Mouse (Mus musculus) G1E (cell line): Measurements from ENCODE around the gene D430041D05Rik.

Experiments
- CTCF ChIP-seq: IDR thresholded peaks from 2 replicates; pipeline ENCODE4 v1.5.1; 2012; ENCODE audit warnings: low read depth, low read length, inconsistent platforms, mixed read lengths
- GATA1 ChIP-seq: IDR thresholded peaks from 2 replicates; pipeline ENCODE4 v1.6.1; 2012; ENCODE audit warnings: borderline replicate concordance, low read length, inconsistent platforms, mixed read lengths
- GATA2 ChIP-seq: IDR thresholded peaks from 2 replicates; pipeline ENCODE4 v1.6.1; 2012; ENCODE audit warnings: low read depth, low read length, inconsistent platforms, borderline replicate concordance
- POLR2AphosphoS5 ChIP-seq: IDR thresholded peaks from 2 replicates; pipeline ENCODE4 v1.6.1; 2012; ENCODE audit warnings: low read depth, low read length, inconsistent platforms; ENCODE audit not compliant: insufficient replicate concordance
- TAL1 ChIP-seq: conservative IDR thresholded peaks from 2 replicates; pipeline ENCODE4 v1.6.1; 2012; ENCODE audit warnings: low read depth, low read length, inconsistent platforms, mixed read lengths

DNA sequence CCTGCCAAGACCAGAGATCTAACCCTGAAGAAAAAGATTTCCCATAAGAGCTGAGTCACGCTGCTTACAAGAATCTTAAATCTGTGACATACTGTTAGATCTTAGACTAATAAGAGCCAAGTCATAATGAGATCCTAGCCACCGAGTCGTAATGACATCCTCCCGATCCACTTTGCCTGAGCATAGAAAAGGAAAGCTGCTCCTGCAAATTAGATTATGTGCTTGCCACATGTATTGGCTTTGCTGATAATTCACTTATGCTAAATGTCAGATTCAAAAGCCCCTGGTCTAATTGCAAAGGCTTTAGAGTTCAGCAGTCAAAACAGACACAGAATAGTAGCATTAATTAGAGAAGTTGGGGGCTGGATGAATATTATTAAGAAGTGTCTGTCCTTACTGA, 164.0 kb downstream of the D430041D05Rik start:
- no peak for TF ChIP-seq CTCF
- no peak for TF ChIP-seq GATA1
- no peak for TF ChIP-seq TAL1
- TF ChIP-seq POLR2AphosphoS5 = no peak
- no peak for TF ChIP-seq GATA2
